Mouse (Mus musculus) CH12.LX (cell line): ENCODE measurements around the gene Rbpms2. TPM values are rescaled to one million over a fixed set of nuclear protein-coding genes. Genes with fewer than 3 reads are reported as not detected.
A peak's percentile ranks its signal among the peaks of the same experiment; 100 is the strongest.

Source experiments
- DNase-seq: peaks from one replicate; pipeline ENCODE4 v3.0.0-alpha.2; 2013; ENCODE audit errors: extremely low read depth
- H3K27ac ChIP-seq: 2 replicates; pipeline ENCODE4 v1.5.1; 2012; ENCODE audit warnings: low read depth, mild to moderate bottlenecking, control low read depth, moderate library complexity; ENCODE audit not compliant: insufficient read depth
- H3K27me3 ChIP-seq: replicated peaks from 2 replicates; pipeline ENCODE3; 2012; ENCODE audit warnings: inconsistent platforms
- H3K36me3 ChIP-seq, 2 experiments: replicated peaks in 1 of 2; 2 replicates each; pipeline versions ENCODE3 to v1.6.1; 2012; ENCODE audit warnings: inconsistent platforms in 1 of 2, low read length in 1 of 2, mild to moderate bottlenecking in 1 of 2, mixed read lengths in 1 of 2, moderate library complexity in 1 of 2; ENCODE audit not compliant: control insufficient read depth in 1 of 2, insufficient read depth in 1 of 2
- H3K4me1 ChIP-seq, 2 experiments: 2 replicates each; pipeline ENCODE4 v1.6.1; 2012; ENCODE audit warnings: inconsistent platforms in 1 of 2, moderate library complexity in 1 of 2; ENCODE audit not compliant: insufficient read depth in 2 of 2, control insufficient read depth in 1 of 2
- H3K4me2 ChIP-seq: 2 replicates; pipeline ENCODE4 v1.6.1; 2012; ENCODE audit warnings: low read depth, mild to moderate bottlenecking, control low read depth; ENCODE audit not compliant: poor library complexity, insufficient read depth, severe bottlenecking
- H3K4me3 ChIP-seq, 3 experiments: fragments of 150-350 bp in 1 of 3; sonication (generic) in 1 of 3; replicated peaks in 1 of 3; 2 replicates each; pipeline versions ENCODE3 to v1.5.1; 2011 to 2012; ENCODE audit warnings: low read depth in 2 of 3, low read length in 2 of 3, mild to moderate bottlenecking in 2 of 3, moderate library complexity in 2 of 3, control low read depth in 1 of 3, improper control_type of control experiment in 1 of 3, inconsistent platforms in 1 of 3, mixed read lengths in 1 of 3; ENCODE audit not compliant: poor library complexity in 1 of 3
- H3K79me2 ChIP-seq: replicated peaks from 2 replicates; pipeline ENCODE4 v1.6.1; 2012; ENCODE audit warnings: mild to moderate bottlenecking, moderate library complexity; ENCODE audit not compliant: control insufficient read depth, poor library complexity, insufficient read depth, severe bottlenecking; ENCODE audit errors: extremely low read depth
- H3K9ac ChIP-seq: 2 replicates; pipeline ENCODE4 v1.6.1; 2012; ENCODE audit warnings: low read depth, mild to moderate bottlenecking, control low read depth, moderate library complexity; ENCODE audit not compliant: insufficient read depth
- H3K9me3 ChIP-seq: replicated peaks from 2 replicates; pipeline ENCODE3; 2012; ENCODE audit warnings: low read length, inconsistent platforms, mixed read lengths
- CHD1 ChIP-seq: IDR thresholded peaks from 2 replicates; pipeline ENCODE4 v1.6.1; 2012; ENCODE audit warnings: low read depth, low read length, improper control_type of control experiment, inconsistent platforms
- CHD2 ChIP-seq: IDR thresholded peaks from 2 replicates; pipeline ENCODE4 v1.6.1; 2011; ENCODE audit warnings: low read length, improper control_type of control experiment
- ETS1 ChIP-seq: conservative IDR thresholded peaks from 2 replicates; pipeline ENCODE4 v1.6.1; 2012; ENCODE audit warnings: low read depth, mild to moderate bottlenecking, inconsistent platforms, low read length, improper control_type of control experiment, moderate library complexity
- GABPA ChIP-seq: IDR thresholded peaks from 2 replicates; pipeline ENCODE4 v1.6.1; 2012; ENCODE audit warnings: low read depth, low read length, improper control_type of control experiment, inconsistent platforms; ENCODE audit not compliant: insufficient replicate concordance
- HCFC1 ChIP-seq: IDR thresholded peaks from 2 replicates; pipeline ENCODE4 v1.6.1; 2012; ENCODE audit warnings: low read depth, mild to moderate bottlenecking, inconsistent platforms, low read length, improper control_type of control experiment
- MAFK ChIP-seq: IDR thresholded peaks from 2 replicates; pipeline ENCODE4 v1.6.1; 2011; ENCODE audit warnings: low read length, improper control_type of control experiment; ENCODE audit not compliant: insufficient replicate concordance
- MAX ChIP-seq: IDR thresholded peaks from 2 replicates; pipeline ENCODE4 v1.6.1; 2011; ENCODE audit warnings: low read length, improper control_type of control experiment
- MAZ ChIP-seq: IDR thresholded peaks from 2 replicates; pipeline ENCODE4 v1.6.1; 2012; ENCODE audit warnings: low read depth, mild to moderate bottlenecking, inconsistent platforms, low read length, improper control_type of control experiment, moderate library complexity
- MEF2A ChIP-seq: IDR thresholded peaks from 2 replicates; pipeline ENCODE4 v1.6.1; 2014; ENCODE audit warnings: low read depth, mild to moderate bottlenecking, inconsistent platforms, low read length, improper control_type of control experiment, borderline replicate concordance
- MYC ChIP-seq: IDR thresholded peaks from 2 replicates; pipeline ENCODE4 v1.6.1; 2011; ENCODE audit warnings: low read depth, mild to moderate bottlenecking, improper control_type of control experiment, low read length
- PAX5 ChIP-seq: IDR thresholded peaks from 2 replicates; pipeline ENCODE4 v1.6.1; 2012; ENCODE audit warnings: low read length, inconsistent platforms, mixed read lengths
- POLR2A ChIP-seq: IDR thresholded peaks from 2 replicates; pipeline ENCODE4 v1.6.1; 2011; ENCODE audit warnings: low read depth, mild to moderate bottlenecking, improper control_type of control experiment, low read length
- POLR2AphosphoS2 ChIP-seq: IDR thresholded peaks from 2 replicates; pipeline ENCODE4 v1.6.1; 2011; ENCODE audit warnings: low read depth, low read length, improper control_type of control experiment
- RCOR1 ChIP-seq: conservative IDR thresholded peaks from 2 replicates; pipeline ENCODE4 v1.6.1; 2012; ENCODE audit warnings: low read depth, mild to moderate bottlenecking, inconsistent platforms, low read length, improper control_type of control experiment
- SMC3 ChIP-seq: IDR thresholded peaks from 2 replicates; pipeline ENCODE4 v1.6.1; 2011; ENCODE audit warnings: low read depth, low read length, improper control_type of control experiment
- TBP ChIP-seq: conservative IDR thresholded peaks from 2 replicates; pipeline ENCODE4 v1.6.1; 2011; ENCODE audit warnings: low read depth, low read length, improper control_type of control experiment
- TCF12 ChIP-seq: IDR thresholded peaks from 2 replicates; pipeline ENCODE4 v1.6.1; 2014; ENCODE audit warnings: low read depth, mild to moderate bottlenecking, inconsistent platforms, low read length, improper control_type of control experiment
- USF1 ChIP-seq: IDR thresholded peaks from 2 replicates; pipeline ENCODE4 v1.6.1; 2014; ENCODE audit warnings: low read depth, mild to moderate bottlenecking, inconsistent platforms, low read length, improper control_type of control experiment
- ZC3H11A ChIP-seq: IDR thresholded peaks from 2 replicates; pipeline ENCODE4 v1.6.1; 2012; ENCODE audit warnings: low read depth, mild to moderate bottlenecking, inconsistent platforms, low read length, improper control_type of control experiment
- ZKSCAN1 ChIP-seq: IDR thresholded peaks from 2 replicates; pipeline ENCODE4 v1.6.1; 2012; ENCODE audit warnings: low read depth, inconsistent platforms, low read length, improper control_type of control experiment, borderline replicate concordance
- ZMIZ1 ChIP-seq: IDR thresholded peaks from 2 replicates; pipeline ENCODE4 v1.6.1; 2012; ENCODE audit warnings: low read depth, mild to moderate bottlenecking, inconsistent platforms, low read length, improper control_type of control experiment
- ZNF384 ChIP-seq: IDR thresholded peaks from 2 replicates; pipeline ENCODE4 v1.6.1; 2012; ENCODE audit warnings: low read depth, low read length, improper control_type of control experiment, inconsistent platforms
- dilution Hi-C: fragments of 300-500 bp; cut with MboI; formaldehyde crosslinking; loops from 2 replicates; pipeline ENCODE4 v1.14.3; 2020; ENCODE audit warnings: low sequenced_read_pairs; ENCODE audit not compliant: extremely low pct_unique_long_range_greater_than_20kb, extremely low pct_ligation_motif_present
- in situ Hi-C: fragments of 300-500 bp; cut with MboI; formaldehyde crosslinking; loops from 3 replicates; pipeline ENCODE4 v1.14.3; 2019; ENCODE audit warnings: low sequenced_read_pairs, low pct_ligation_motif_present, low pct_unique_long_range_greater_than_20kb, mixed read lengths
- polyA plus RNA-seq: library from polyadenylated mRNA; unstranded; fragments of >175 nt; gene quantifications from 2 replicates; pipeline ENCODE4 v1.2.1, GENCODE M21; 2012; ENCODE audit warnings: low read depth; ENCODE audit not compliant: insufficient read length
- total RNA-seq, 2 experiments: library from RNA; depleted of rRNA; stranded (reverse); fragments of 300-350 nt in 1 of 2; fragments of >200 nt in 1 of 2; gene quantifications; 2 replicates each; pipeline ENCODE4 v1.2.3; 2012 to 2014

Gene Rbpms2
- total and polyA plus RNA-seq, 3 experiments, result 0.13 to 0.34 TPM; not detected in 1

DNA sequence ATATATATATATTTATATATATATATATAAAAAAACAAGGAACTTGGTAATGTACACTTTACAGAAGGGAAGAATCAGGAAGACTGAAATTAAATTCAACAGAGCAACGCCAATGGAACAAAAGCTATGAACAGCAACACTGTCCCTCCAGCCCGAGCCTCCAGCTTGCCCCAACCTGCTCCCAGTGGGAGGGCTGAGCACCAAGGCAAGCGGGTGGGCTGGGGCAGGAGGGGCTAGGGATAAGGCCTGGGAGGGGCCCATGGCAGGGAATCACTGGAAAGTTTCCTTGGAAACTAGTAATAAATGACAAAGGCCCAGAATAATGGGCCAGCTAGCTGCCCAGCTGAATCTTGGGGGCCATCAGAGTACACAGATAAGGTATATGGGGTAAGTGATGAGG, 63.0 kb downstream of the Rbpms2 start:
- dilution Hi-C loops, result no loop called here
- Histone ChIP-seq H3K9ac (no peak overlapping the region), H3K4me1 (peaks cover 2 to 40% of the 10 kb centered on the region in 2 experiments; a peak in 3 of 4 replicates), H3K27me3 (no peaks in the 10 kb centered on the region), H3K36me3 (peaks cover 49 to 74% of the 10 kb centered on the region in 2 experiments), H3K4me3 (no peak overlapping the region), H3K27ac (no peak overlapping the region), H3K9me3 (no peaks in the 10 kb centered on the region), H3K79me2 (no peaks in the 10 kb centered on the region), H3K4me2 (0 out of 2 replicates have a peak overlapping the region, but pooled peaks have one; percentile 17)
- DNase-seq, result no peak
- TF ChIP-seq GABPA (no peak), POLR2A (no peak), TBP (no peak), MAZ (no peak), CHD1 (no peak), USF1 (no peak), ZC3H11A (no peak), RCOR1 (no peak), POLR2AphosphoS2 (no peak), HCFC1 (no peak), MEF2A (no peak), MAX (no peak), ZMIZ1 (no peak)
- in situ Hi-C loops, result no loop called here

DNA sequence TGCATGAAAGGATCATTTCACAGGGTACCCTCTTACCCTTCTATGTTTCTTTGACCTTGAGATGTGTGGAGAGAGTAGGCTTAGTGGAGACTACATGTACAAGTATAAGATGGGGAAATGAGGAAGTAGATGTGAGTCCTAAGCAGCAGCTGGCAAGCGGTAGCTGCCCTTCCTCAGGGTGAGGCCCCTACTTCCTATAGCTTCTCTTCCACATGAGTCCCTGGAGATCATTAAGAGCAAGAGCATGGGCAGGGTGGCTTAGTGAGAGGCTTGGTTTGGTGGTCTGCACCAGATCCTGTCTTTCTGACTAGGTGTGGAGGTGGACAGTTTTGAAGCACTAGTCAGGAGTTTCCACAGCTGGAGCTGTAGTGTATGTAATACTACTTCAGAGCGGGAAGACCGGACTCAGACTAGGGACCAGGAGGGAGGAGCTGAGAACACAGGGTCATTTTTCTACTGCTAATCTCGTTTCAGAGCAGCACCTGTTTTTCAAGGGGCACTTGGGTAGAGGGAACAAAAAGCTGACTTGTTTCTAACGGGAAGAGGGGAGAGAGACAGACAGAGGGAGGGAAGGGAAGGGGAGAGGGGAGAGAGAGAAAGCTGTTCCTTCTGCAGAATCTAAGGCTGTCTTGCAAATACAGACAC, 63.6 kb downstream of the Rbpms2 start:
- Histone ChIP-seq H3K9ac (no peak overlapping the region), H3K4me2 (peak overlapping the region; percentile 17; the same call in 1 of the 2 replicates), H3K36me3 (peaks cover 49 to 74% of the 10 kb centered on the region in 2 experiments), H3K4me1 (peaks cover 2 to 40% of the 10 kb centered on the region in 2 experiments; a peak in 3 of 4 replicates), H3K79me2 (no peaks in the 10 kb centered on the region), H3K4me3 (no peak overlapping the region), H3K9me3 (no peaks in the 10 kb centered on the region), H3K27ac (peak overlapping the region; percentile 0; the same call in 1 of the 2 replicates), H3K27me3 (no peaks in the 10 kb centered on the region)
- TF ChIP-seq MEF2A (no peak), MAZ (no peak), ZKSCAN1 (no peak), HCFC1 (no peak), PAX5 (no peak), ETS1 (no peak), MYC (no peak), ZC3H11A (no peak), CHD2 (no peak), USF1 (no peak), SMC3 (no peak), TCF12 (no peak), CHD1 (no peak), ZNF384 (no peak), MAFK (no peak)
- DNase-seq, result peak; percentile 70
- in situ Hi-C loops (no loop called here), dilution Hi-C loops (no loop called here)
